Mouse (Mus musculus) bone marrow, adult 2 months (tissue): ENCODE data around the gene Spop.

Experiments used
- CTCF ChIP-seq: fragments of 200-500 bp; IDR thresholded peaks from 2 replicates; pipeline ENCODE4 v1.5.1; 2011; ENCODE audit warnings: low read length, control low read depth; ENCODE audit not compliant: control insufficient read depth, insufficient read depth
- POLR2A ChIP-seq: fragments of 200-500 bp; IDR thresholded peaks from 2 replicates; pipeline ENCODE4 v1.6.1; 2011; ENCODE audit warnings: low read depth, mild to moderate bottlenecking, control low read depth, low read length, borderline replicate concordance; ENCODE audit not compliant: control insufficient read depth

- TF ChIP-seq POLR2A: peak; percentile 34; the same call in 1 of the 2 replicates
- TF ChIP-seq CTCF: peak; percentile 97
Observed at GRCm38 (mm10) chr11:95520456-95521072, 106.7 kb downstream of the Spop start.
